Comparison of ENCODE assay signal across 13 mouse cellular contexts in the genomic region with DNA sequence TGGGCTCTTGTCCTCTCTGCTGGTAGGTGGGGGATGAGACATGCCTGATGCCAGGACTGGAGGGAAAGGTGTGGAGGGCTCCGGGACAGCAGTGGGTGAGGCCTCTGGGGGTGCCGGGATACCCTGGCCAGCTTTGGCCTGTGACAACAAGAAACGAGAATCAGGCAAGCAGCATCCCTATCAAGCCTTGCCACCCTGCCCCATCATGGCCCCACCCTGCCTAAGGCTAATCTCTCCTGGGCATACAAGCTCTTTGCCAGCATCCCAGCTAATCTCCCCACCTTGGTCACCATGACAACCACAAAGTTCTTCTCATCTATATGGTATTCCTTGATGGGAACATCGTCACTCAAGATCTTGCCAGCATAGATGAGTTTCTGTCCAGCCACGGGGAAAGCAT. TPM values are rescaled to one million over a fixed set of nuclear protein-coding genes. Genes with fewer than 3 reads are reported as not detected.
DNase-seq lines count a peak whose midpoint lies in the region; ATAC-seq and TF ChIP-seq lines count a peak whose summit lies in the region.
"Had no signal": no experiment of that assay in that cellular context is flagged by ENCODE, and none has a peak within 500 bp of the region (broad histone marks: within the 10 kb centered on the region; RNA-seq: fewer than 3 reads in every experiment).

No protein-coding gene starts in this region.

- peaks cover 66% of the 10 kb centered on the region for H3K4me1 ChIP-seq in heart, embryonic 13.5 days
- no peaks in the 10 kb centered on the region for H3K4me1 ChIP-seq in bone marrow, adult 2 months (ENCODE audit: control insufficient read depth, insufficient read depth, low read length)
- H3K4me1 ChIP-seq in erythroblast, embryonic 14.5 days (ENCODE audit: control insufficient read depth), result peaks cover 90% of the 10 kb centered on the region
- H3K4me1 ChIP-seq in liver, postnatal 0 days (ENCODE audit: insufficient read depth), result peaks cover 21% of the 10 kb centered on the region
- H3K4me1 ChIP-seq in kidney, embryonic 14.5 days (ENCODE audit: control insufficient read depth, insufficient read depth, low read length), result peaks cover 37% of the 10 kb centered on the region

- H3K27ac ChIP-seq in heart, embryonic 13.5 days (replicated peaks), result no peak overlapping the region
- H3K27ac ChIP-seq in bone marrow, adult 2 months (ENCODE audit: control insufficient read depth, insufficient read depth, low read depth, low read length, poor library complexity), result peak overlapping the region; percentile 83
- H3K27ac ChIP-seq in liver, postnatal 0 days (ENCODE audit: low read depth), result peak overlapping the region; percentile 92
- no peak overlapping the region for H3K27ac ChIP-seq in kidney, embryonic 14.5 days (ENCODE audit: low read depth, low read length)

- peak; percentile 98 for TF ChIP-seq EP300 in liver, postnatal 0 days (IDR thresholded peaks at IDR 0.05; ENCODE audit: low read depth)

- H3K27me3 ChIP-seq in heart, embryonic 13.5 days (replicated peaks), result no peaks in the 10 kb centered on the region
- no peaks in the 10 kb centered on the region for H3K27me3 ChIP-seq in erythroblast, embryonic 14.5 days (ENCODE audit: control insufficient read depth)
- no peaks in the 10 kb centered on the region for H3K27me3 ChIP-seq in liver, postnatal 0 days (ENCODE audit: insufficient read depth, low read length)
- H3K27me3 ChIP-seq in kidney, embryonic 14.5 days (ENCODE audit: control insufficient read depth, insufficient read depth, low read length), result no peaks in the 10 kb centered on the region
- H3K27me3 ChIP-seq: megakaryocyte, embryonic 14.5 days had no signal

- WGBS in heart, embryonic 13.5 days, result 75% methylated on average over 5 of the region's 5 CpGs
- 54% methylated on average over 5 of the region's 5 CpGs for WGBS in bone marrow, adult 2 months
- 53% methylated on average over 5 of the region's 5 CpGs for WGBS in liver, postnatal 0 days (ENCODE audit: insufficient replicate concordance)
- WGBS in kidney, embryonic 14.5 days, result 84% methylated on average over 5 of the region's 5 CpGs

- peak overlapping the region; percentile 87; the same call in 1 of the 2 replicates for H3K4me3 ChIP-seq in heart, embryonic 13.5 days
- peak overlapping the region; percentile 79 for H3K4me3 ChIP-seq in bone marrow, adult 2 months (replicated peaks; ENCODE audit: control insufficient read depth, low read depth, low read length)
- peak overlapping the region; percentile 95 for H3K4me3 ChIP-seq in erythroblast, embryonic 14.5 days (replicated peaks)
- peak overlapping the region; percentile 53 for H3K4me3 ChIP-seq in liver, postnatal 0 days (ENCODE audit: low read depth, low read length)
- H3K4me3 ChIP-seq in kidney, embryonic 14.5 days (ENCODE audit: low read length), result no peak overlapping the region

- TF ChIP-seq CTCF in bone marrow, adult 2 months (IDR thresholded peaks at IDR 0.05; ENCODE audit: control insufficient read depth, insufficient read depth, low read length), result no peak
- TF ChIP-seq CTCF in liver, postnatal 0 days (IDR thresholded peaks at IDR 0.05; ENCODE audit: low read depth), result no peak

- H3K4me2 ChIP-seq in heart, embryonic 13.5 days, result peak overlapping the region; percentile 79; the same call in 1 of the 2 replicates
- H3K4me2 ChIP-seq in liver, postnatal 0 days (ENCODE audit: low read depth, low read length), result peak overlapping the region; percentile 81
- H3K4me2 ChIP-seq in kidney, embryonic 14.5 days (replicated peaks; ENCODE audit: low read depth, low read length), result no peak overlapping the region

- intact Hi-C loops in heart, postnatal 36 days (cut with DNase I), result no loop called here

- H3K36me3 ChIP-seq in heart, embryonic 13.5 days, result peaks cover 83% of the 10 kb centered on the region
- peaks cover 97% of the 10 kb centered on the region for H3K36me3 ChIP-seq in erythroblast, embryonic 14.5 days (ENCODE audit: control insufficient read depth)
- H3K36me3 ChIP-seq in liver, postnatal 0 days (replicated peaks; ENCODE audit: insufficient read depth, low read length), result peaks cover 75% of the 10 kb centered on the region
- H3K36me3 ChIP-seq in kidney, embryonic 14.5 days (ENCODE audit: control insufficient read depth, insufficient read depth, low read length), result peaks cover 77% of the 10 kb centered on the region

- H3K9me3 ChIP-seq in heart, embryonic 13.5 days, result no peaks in the 10 kb centered on the region
- no peaks in the 10 kb centered on the region for H3K9me3 ChIP-seq in erythroblast, embryonic 14.5 days (ENCODE audit: control insufficient read depth, low read length)
- no peaks in the 10 kb centered on the region for H3K9me3 ChIP-seq in liver, postnatal 0 days (ENCODE audit: low read length)
- H3K9me3 ChIP-seq in kidney, embryonic 14.5 days (ENCODE audit: control insufficient read depth, low read length), result no peaks in the 10 kb centered on the region
- H3K9me3 ChIP-seq: megakaryocyte, embryonic 14.5 days had no signal

- H3K9ac ChIP-seq in heart, embryonic 13.5 days, result no peak overlapping the region
- peak overlapping the region; percentile 76 for H3K9ac ChIP-seq in liver, postnatal 0 days (replicated peaks)
- no peak overlapping the region for H3K9ac ChIP-seq in kidney, embryonic 14.5 days (ENCODE audit: low read depth, low read length)

- DNase-seq in heart, postnatal 36 days, result no peak
- peak; percentile 81 for DNase-seq in liver, postnatal 0 days
- no peak for DNase-seq in layer of hippocampus, postnatal 25 days (ENCODE audit: extremely low spot score in 1 of 2, low spot score in 1 of 2)
- no peak for DNase-seq in layer of hippocampus, adult 9-10 months (ENCODE audit: low spot score)
- DNase-seq: adrenal gland, adult 8-10 months; cerebellum, adult 11 months; kidney, adult 9 months had no signal

- peak; percentile 83; the same call in 1 of the 2 replicates for TF ChIP-seq POLR2A in bone marrow, adult 2 months (IDR thresholded peaks at IDR 0.05; ENCODE audit: borderline replicate concordance, control insufficient read depth, low read depth, low read length)

- no peak for ATAC-seq in heart, embryonic 13.5 days (ENCODE audit: extremely low read depth, insufficient number of reproducible peaks, low FRiP score, low TSS enrichment)
- ATAC-seq in liver, postnatal 0 days, result peak; percentile 78
- ATAC-seq in kidney, embryonic 14.5 days (ENCODE audit: low FRiP score, low TSS enrichment), result no peak
- ATAC-seq: forebrain, embryonic 14.5 days had no signal

RNA-seq across cellular contexts. Expression of a gene that starts 2.0 kb away (rescaled TPM):
- 108 and 123 TPM in 2 replicates for polyA plus RNA-seq in heart, embryonic 13.5 days (2015; fragmentation: Nextera tagmentation; extraction: Ambion mirVana)
- total RNA-seq in heart, postnatal 36 days (2021), result 10 to 100 TPM; 84.0 to 87.4 TPM
- 169 and 222 TPM in 2 replicates for polyA plus RNA-seq in bone marrow, adult 2 months (2011; ENCODE audit: insufficient read depth, insufficient read length, low replicate concordance, missing spikeins)
- polyA plus RNA-seq in erythroblast, embryonic 14.5 days (2012), result 740 and 808 TPM in 2 replicates
- 154 and 164 TPM in 2 replicates for polyA plus RNA-seq in liver, postnatal 0 days (2015; fragmentation: Nextera tagmentation; extraction: Ambion mirVana)
- total RNA-seq in layer of hippocampus, postnatal 25 days (2021), result 10 to 100 TPM; 67.0 to 69.7 TPM
- polyA plus RNA-seq in kidney, embryonic 14.5 days (2014; fragmentation: Nextera tagmentation; extraction: Ambion mirVana), result 124 and 125 TPM in 2 replicates

RNA-seq across cellular contexts. Expression of a gene that starts 7.2 kb away (rescaled TPM):
- polyA plus RNA-seq in heart, embryonic 13.5 days (2015; fragmentation: Nextera tagmentation; extraction: Ambion mirVana), result 50.2 and 52.3 TPM in 2 replicates
- total RNA-seq in heart, postnatal 36 days (2021), result 10 to 100 TPM; 28.5 to 29.5 TPM
- polyA plus RNA-seq in bone marrow, adult 2 months (2011; ENCODE audit: insufficient read depth, insufficient read length, low replicate concordance, missing spikeins), result 9.2 and 20.5 TPM in 2 replicates
- 10.3 and 11.6 TPM in 2 replicates for polyA plus RNA-seq in erythroblast, embryonic 14.5 days (2012)
- 31.9 and 34.9 TPM in 2 replicates for polyA plus RNA-seq in liver, postnatal 0 days (2015; fragmentation: Nextera tagmentation; extraction: Ambion mirVana)
- total RNA-seq in layer of hippocampus, postnatal 25 days (2021), result 10 to 100 TPM; 23.7 to 27.3 TPM
- 49.2 and 54.2 TPM in 2 replicates for polyA plus RNA-seq in kidney, embryonic 14.5 days (2014; fragmentation: Nextera tagmentation; extraction: Ambion mirVana)

RNA-seq across cellular contexts. Expression of a gene that starts 8.2 kb away (rescaled TPM):
- 711 and 772 TPM in 2 replicates for polyA plus RNA-seq in heart, embryonic 13.5 days (2015; fragmentation: Nextera tagmentation; extraction: Ambion mirVana)
- total RNA-seq in heart, postnatal 36 days (2021), result 100 to 1,000 TPM; 337 to 380 TPM
- polyA plus RNA-seq in bone marrow, adult 2 months (2011; ENCODE audit: insufficient read depth, insufficient read length, low replicate concordance, missing spikeins), result 342 and 475 TPM in 2 replicates
- polyA plus RNA-seq in erythroblast, embryonic 14.5 days (2012), result 29.4 and 30.9 TPM in 2 replicates
- polyA plus RNA-seq in liver, postnatal 0 days (2015; fragmentation: Nextera tagmentation; extraction: Ambion mirVana), result 331 and 375 TPM in 2 replicates
- total RNA-seq in layer of hippocampus, postnatal 25 days (2021), result 100 to 1,000 TPM; 473 to 552 TPM
- polyA plus RNA-seq in kidney, embryonic 14.5 days (2014; fragmentation: Nextera tagmentation; extraction: Ambion mirVana), result 758 and 944 TPM in 2 replicates

RNA-seq across cellular contexts. Expression of a gene that starts 15.9 kb away (rescaled TPM):
- polyA plus RNA-seq in heart, embryonic 13.5 days (2015; fragmentation: Nextera tagmentation; extraction: Ambion mirVana), result 6.3 and 6.6 TPM in 2 replicates
- 1 to 10 TPM; 9.3 to 9.9 TPM for total RNA-seq in heart, postnatal 36 days (2021)
- 2.2 and 3.3 TPM in 2 replicates for polyA plus RNA-seq in bone marrow, adult 2 months (2011; ENCODE audit: insufficient read depth, insufficient read length, low replicate concordance, missing spikeins)
- polyA plus RNA-seq in erythroblast, embryonic 14.5 days (2012), result 1.3 and 1.5 TPM in 2 replicates
- polyA plus RNA-seq in liver, postnatal 0 days (2015; fragmentation: Nextera tagmentation; extraction: Ambion mirVana), result 2.4 and 2.5 TPM in 2 replicates
- 10 to 100 TPM in 1 of 2 experiments, 1 to 10 TPM in 1; 9.3 to 10.6 TPM for total RNA-seq in layer of hippocampus, postnatal 25 days (2021)
- 5.9 and 6.0 TPM in 2 replicates for polyA plus RNA-seq in kidney, embryonic 14.5 days (2014; fragmentation: Nextera tagmentation; extraction: Ambion mirVana)

RNA-seq across cellular contexts. Expression of a gene that starts 18.3 kb away (rescaled TPM):
- polyA plus RNA-seq in heart, embryonic 13.5 days (2015; fragmentation: Nextera tagmentation; extraction: Ambion mirVana), result 58.3 and 63.1 TPM in 2 replicates
- total RNA-seq in heart, postnatal 36 days (2021), result 10 to 100 TPM; 23.1 TPM
- polyA plus RNA-seq in bone marrow, adult 2 months (2011; ENCODE audit: insufficient read depth, insufficient read length, low replicate concordance, missing spikeins), result 36.6 and 59.1 TPM in 2 replicates
- polyA plus RNA-seq in erythroblast, embryonic 14.5 days (2012), result 9.0 and 9.3 TPM in 2 replicates
- polyA plus RNA-seq in liver, postnatal 0 days (2015; fragmentation: Nextera tagmentation; extraction: Ambion mirVana), result 30.3 and 33.6 TPM in 2 replicates
- 10 to 100 TPM; 52.4 to 53.3 TPM for total RNA-seq in layer of hippocampus, postnatal 25 days (2021)
- 90.4 and 105 TPM in 2 replicates for polyA plus RNA-seq in kidney, embryonic 14.5 days (2014; fragmentation: Nextera tagmentation; extraction: Ambion mirVana)

Comparison
In these comparisons a context has a peak if more than half of its experiments do, and no peak if none do; other contexts are left out.
1. H3K27ac ChIP-seq: peak in bone marrow, adult 2 months (single experiment) and liver, postnatal 0 days (single experiment); none in heart, embryonic 13.5 days (single experiment) and kidney, embryonic 14.5 days (single experiment).
2. RNA of a gene that starts 8.2 kb away (polyA plus RNA-seq): 758 to 944 TPM in kidney, embryonic 14.5 days, 711 to 772 TPM in heart, embryonic 13.5 days, 342 to 475 TPM in bone marrow, adult 2 months and 331 to 375 TPM in liver, postnatal 0 days; 29.4 to 30.9 TPM in erythroblast, embryonic 14.5 days; every median in the first group is over 10 times any median in the second.